Mouse (Mus musculus) gastrocnemius, postnatal 10 days (tissue): ENCODE data around the gene Ssx2ip. TPM values are rescaled to one million over a fixed set of nuclear protein-coding genes. Genes with fewer than 3 reads are reported as not detected.
"Not testable (repeated sequence)": the region's sequence is repeated elsewhere in the genome, so short reads cannot be mapped to it uniquely, and the experiment has no call there.

Experiments
- DNase-seq: peaks from one replicate; pipeline ENCODE4 v3.0.0; 2021; ENCODE audit warnings: mixed read lengths
- total RNA-seq, 2 experiments: library from RNA; stranded (reverse); gene quantifications; 2 replicates each; pipeline ENCODE4 v1.2.3; 2021

Gene Ssx2ip
- total RNA-seq, 2 experiments from 2014 or later = 16.2 to 17.5 TPM

- DNase-seq = no peak
Measured at GRCm38 (mm10) chr3:146399203-146399602, 5.2 kb upstream of the Ssx2ip start.

- DNase-seq = no peak
Measured at GRCm38 (mm10) chr3:146403770-146404169, 672 bp upstream of the Ssx2ip start.

DNA sequence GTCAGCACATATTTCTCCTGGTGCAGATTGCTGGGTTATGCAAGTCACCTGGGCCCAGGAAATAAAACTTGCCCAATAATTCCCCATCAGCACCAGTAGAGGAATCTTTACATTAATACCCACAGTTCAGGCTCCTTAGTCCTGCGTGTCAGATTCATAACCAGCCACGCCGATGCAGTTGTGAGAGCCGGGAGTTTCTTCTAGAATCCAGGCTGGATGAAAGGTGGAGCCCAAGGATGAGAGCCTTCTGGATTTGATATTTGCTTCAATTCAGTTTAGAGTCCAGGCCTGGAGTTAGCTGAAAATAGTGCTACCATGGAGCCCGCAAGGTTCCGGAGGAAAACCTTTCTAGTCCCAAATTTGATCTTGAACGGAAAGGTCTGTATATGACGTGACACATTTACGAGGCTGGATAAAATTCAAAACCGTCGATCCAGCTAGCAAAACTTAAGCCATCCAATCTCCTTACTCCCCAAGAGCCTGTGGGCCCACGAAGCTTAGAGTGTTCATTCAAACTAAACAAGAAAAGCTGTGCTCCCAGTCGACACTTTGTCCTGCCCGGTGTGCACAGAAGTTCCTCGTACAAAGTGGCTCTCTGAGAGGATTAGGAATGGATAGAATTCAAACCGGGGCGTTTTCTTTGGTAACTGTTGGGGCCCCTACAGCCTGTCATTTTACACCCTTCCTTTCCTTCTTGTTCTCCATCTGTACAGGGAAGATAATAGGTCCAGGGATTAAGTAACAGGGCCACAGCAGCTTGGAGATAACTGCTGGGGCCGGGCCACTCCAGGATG is 968 bp downstream of the Ssx2ip start:
- no peak for DNase-seq

DNA sequence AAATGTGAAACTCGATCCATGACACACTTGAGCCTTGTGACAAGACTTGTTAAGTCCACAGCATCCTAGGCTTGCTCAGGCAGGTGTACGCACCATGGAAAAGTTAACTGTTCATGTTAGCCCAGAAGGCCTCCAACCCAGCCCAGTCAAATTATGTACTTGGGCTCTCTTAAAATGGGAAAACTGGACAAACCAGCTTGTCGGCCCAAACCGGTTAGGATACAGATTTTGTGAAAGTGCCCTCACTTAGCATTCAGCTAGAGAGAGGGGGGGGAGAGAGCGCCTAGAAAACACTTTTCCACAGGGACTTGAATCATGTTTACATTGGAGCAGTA is 1.5 kb downstream of the Ssx2ip start:
- DNase-seq = no peak

- no peak for DNase-seq
Measured at GRCm38 (mm10) chr3:146407086-146407721, 2.8 kb downstream of the Ssx2ip start.

GRCm38 (mm10) chr3:146410114-146410513 is 5.7 kb downstream of the Ssx2ip start:
- no peak for DNase-seq

GRCm38 (mm10) chr3:146412008-146412407 is 7.6 kb downstream of the Ssx2ip start:
- DNase-seq = no peak

GRCm38 (mm10) chr3:146412480-146412879 is 8.0 kb downstream of the Ssx2ip start:
- DNase-seq = no peak

DNA sequence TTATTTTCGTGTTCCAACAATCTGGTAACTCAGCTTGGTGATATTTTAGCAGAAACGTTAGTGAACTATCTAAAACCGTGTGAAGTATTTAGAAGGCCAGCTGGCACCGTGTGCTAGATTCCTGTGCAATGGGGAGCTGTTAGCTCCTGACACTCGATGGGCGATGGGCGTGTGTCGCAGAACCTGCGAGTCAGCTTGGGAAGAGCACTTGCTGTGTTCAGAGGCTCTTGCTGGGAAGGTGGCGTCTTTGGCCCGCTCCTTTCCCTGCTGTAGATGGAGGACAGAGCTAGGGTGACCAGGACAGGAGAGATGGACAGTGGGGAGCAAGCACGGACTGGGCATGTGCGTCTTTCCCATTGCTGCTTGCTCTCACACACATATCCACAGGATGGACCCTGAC is 8.6 kb downstream of the Ssx2ip start:
- DNase-seq = no peak

- no peak for DNase-seq
Measured at GRCm38 (mm10) chr3:146413992-146414391, 9.6 kb downstream of the Ssx2ip start.

DNA sequence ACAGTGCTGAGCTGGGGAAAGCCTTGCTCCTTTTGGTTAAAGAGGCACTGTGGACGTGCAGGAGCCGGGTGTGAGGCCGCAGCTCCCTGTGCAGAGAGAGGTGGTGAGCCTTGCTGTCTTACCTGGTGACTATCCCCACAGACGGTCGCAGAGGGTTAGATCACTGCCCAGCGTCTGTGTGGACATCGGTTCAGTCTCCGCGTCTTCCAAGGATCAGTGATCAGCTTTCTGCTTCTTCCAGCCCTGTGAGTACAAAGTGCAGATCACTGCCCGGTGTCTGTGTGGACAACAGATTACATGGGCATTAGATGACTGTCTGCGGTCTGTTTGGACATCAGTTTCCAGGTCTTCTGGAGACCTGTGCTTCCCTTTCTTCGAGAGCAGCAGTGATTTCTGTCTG is 10.1 kb downstream of the Ssx2ip start:
- DNase-seq = no peak

GRCm38 (mm10) chr3:146417873-146418272 is 13.4 kb downstream of the Ssx2ip start:
- DNase-seq = no peak

DNA sequence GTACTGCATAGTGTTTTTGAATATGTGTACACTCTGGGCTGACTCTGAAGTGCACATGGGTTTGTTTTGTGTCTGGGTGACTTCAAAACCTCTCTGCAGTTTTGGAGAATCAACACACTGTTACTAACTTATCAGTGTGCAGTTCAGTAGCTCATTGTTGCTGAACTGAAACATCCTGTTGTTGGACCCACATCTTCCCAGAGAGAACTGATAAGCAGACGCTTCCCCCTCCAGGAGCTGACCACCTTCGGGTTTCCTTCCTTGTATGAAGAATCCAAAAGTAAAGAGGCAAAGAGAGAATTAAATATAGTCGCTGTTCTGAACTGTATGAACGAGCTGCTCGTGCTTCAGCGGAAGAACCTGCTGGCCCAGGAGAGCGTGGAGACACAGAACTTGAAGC is 14.5 kb downstream of the Ssx2ip start:
- DNase-seq = no peak

- DNase-seq = no peak
Measured at GRCm38 (mm10) chr3:146419534-146419933, 15.1 kb downstream of the Ssx2ip start.

DNA sequence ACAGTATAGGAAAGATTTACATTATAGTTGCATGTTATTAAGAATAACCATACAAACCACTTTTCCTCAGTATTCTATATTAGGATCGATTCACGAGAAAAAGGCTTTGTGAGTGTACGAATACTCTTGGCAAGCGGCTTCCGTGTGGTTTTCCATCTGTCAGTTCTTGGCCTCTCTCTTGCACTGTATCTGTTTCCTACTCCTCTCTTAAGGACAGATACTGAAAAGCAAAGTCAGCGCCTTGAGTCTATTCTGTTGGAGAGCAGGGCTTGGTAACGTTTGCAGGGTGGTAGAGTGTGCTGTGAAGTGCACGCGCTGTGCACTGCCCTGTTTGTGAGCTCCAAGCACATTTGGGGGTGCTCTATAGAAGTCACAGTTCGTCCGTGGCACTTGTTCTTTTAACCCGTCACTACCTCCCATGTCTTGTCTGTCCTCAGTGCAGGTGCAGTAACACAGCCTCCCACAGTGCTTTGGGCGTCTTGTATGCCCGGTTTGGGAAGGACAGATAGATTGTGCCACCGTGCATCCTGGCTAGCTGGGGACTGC is 15.6 kb downstream of the Ssx2ip start:
- DNase-seq = no peak

- no peak for DNase-seq
Measured at GRCm38 (mm10) chr3:146421787-146422186, 17.3 kb downstream of the Ssx2ip start.

DNA sequence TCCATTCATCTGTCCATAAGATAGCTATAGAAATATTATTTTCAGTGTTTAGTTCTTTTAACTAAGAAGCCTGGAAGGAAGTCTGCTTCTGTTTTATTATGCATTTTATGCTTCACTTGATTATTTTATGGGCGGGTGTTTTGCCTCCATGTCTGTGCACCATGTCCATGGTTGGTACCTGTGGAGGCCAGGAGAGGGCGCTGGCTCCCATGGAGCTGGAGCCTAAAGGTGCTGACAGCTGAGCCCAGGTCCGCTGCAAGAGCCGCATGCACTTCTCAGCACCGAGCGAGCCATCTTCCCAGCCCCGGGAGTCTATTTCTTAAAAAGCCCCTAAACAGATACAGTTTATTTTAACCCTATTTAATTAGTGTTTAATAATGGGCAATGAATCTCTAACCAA is 19.3 kb downstream of the Ssx2ip start:
- no peak for DNase-seq

DNA sequence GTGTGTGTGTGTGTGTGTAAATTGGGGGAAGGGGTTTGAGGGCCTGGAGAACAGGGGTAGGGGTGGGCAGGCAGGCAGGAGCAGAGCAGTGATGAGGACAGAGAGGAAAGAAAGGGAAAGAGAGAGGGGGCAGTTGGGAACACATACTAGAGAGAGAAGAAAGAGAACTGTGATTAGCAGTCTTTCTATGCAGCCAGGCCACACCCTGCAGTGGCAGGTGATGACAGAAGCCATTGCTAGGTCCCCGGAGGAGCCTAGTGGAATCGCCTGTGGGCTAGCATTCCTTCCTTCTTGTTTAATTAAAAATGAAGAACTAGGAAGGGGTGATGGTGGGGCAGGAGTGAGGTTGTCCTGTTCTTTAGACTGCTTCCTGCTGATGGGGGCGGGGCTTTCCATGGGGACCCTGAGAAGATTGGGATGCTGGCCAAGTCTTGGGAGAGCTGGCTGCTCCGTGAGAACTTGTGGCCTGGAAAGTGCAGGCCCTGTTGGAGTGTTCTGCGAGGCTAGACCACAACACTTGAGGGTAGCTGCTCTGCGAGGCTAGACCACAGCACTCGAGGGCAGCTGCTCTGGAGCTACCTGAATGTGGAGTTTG is 20.0 kb downstream of the Ssx2ip start:
- DNase-seq = no peak

DNA sequence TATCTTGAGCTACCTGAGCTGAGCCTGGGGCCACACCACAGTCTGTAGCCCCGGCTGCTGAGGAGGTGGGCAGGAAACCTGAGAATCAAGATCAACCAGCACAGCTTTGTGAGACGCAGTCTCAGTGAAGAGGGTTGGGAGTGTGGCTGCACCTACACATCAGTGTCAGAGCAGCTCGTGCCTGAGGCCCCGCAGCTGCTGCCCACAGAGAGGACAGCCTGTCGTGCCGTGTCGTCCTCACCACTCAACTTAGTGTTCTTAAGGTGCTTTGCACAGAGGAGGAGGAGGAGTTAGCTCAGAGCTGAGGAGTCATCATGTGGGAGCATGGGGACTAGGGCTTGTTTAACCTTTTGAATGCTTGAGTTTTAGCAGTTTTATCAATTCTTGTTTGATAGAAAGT is 21.5 kb downstream of the Ssx2ip start:
- DNase-seq = no peak

DNA sequence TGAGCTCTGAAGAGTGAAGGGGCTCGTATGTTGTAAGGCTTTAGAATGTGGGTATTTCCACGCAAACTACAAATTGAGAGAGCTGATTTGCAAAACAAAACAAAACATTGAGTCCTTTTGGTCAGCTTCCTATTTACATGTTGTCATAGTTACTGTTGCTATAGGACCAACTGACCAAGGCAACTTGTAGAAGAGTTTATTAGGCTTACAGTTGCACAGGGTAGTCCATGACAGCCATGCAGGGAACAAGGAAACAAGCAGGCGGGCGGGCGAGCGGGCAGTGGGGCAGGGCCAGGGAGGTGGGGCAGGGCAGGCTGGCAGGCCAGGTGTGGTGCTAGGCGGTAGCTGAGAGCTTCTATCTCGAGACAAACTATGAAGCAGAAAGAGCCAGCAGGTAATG is 22.0 kb downstream of the Ssx2ip start:
- DNase-seq = no peak

- DNase-seq = not testable (repeated sequence)
Measured at GRCm38 (mm10) chr3:146433063-146433462, 28.6 kb downstream of the Ssx2ip start.

GRCm38 (mm10) chr3:146433681-146434350 is 29.4 kb downstream of the Ssx2ip start:
- DNase-seq = no peak

GRCm38 (mm10) chr3:146434686-146435085 is 30.2 kb downstream of the Ssx2ip start:
- no peak for DNase-seq
